Mouse (Mus musculus): ENCODE measurements around the gene Plxnc1.

The Plxnc1 gene

GRCm38 (mm10) chr10:94944691-94945205, at the start of gene Plxnc1:
Plxnc1 (minus strand) TSS chr10:94944835.
- DNase-seq = peak; percentile 44

- peak; percentile 83 for DNase-seq
Observed at GRCm38 (mm10) chr10:94992127-94992526, 47.5 kb upstream of the Plxnc1 start.

- peak; percentile 90 for DNase-seq
Observed at GRCm38 (mm10) chr10:94991564-94992097, 47.0 kb upstream of the Plxnc1 start.

GRCm38 (mm10) chr10:94990768-94991563, 46.3 kb upstream of the Plxnc1 start:
- DNase-seq = peak; percentile 94

- no peak for DNase-seq
Observed at GRCm38 (mm10) chr10:94989321-94989720, 44.7 kb upstream of the Plxnc1 start.

- DNase-seq = no peak
Observed at GRCm38 (mm10) chr10:94985103-94985502, 40.5 kb upstream of the Plxnc1 start.

- no peak for DNase-seq
Observed at GRCm38 (mm10) chr10:94982528-94982927, 37.9 kb upstream of the Plxnc1 start.

- DNase-seq = no peak
Observed at GRCm38 (mm10) chr10:94981466-94982138, 37.0 kb upstream of the Plxnc1 start.

GRCm38 (mm10) chr10:94978265-94978822, 33.7 kb upstream of the Plxnc1 start:
- DNase-seq = no peak

GRCm38 (mm10) chr10:94976329-94976728, 31.7 kb upstream of the Plxnc1 start:
- DNase-seq = no peak

GRCm38 (mm10) chr10:94975099-94975496, 30.5 kb upstream of the Plxnc1 start:
- DNase-seq = no peak

GRCm38 (mm10) chr10:94974345-94975098, 29.9 kb upstream of the Plxnc1 start:
- no peak for DNase-seq

- DNase-seq = no peak
Observed at GRCm38 (mm10) chr10:94971625-94972161, 27.1 kb upstream of the Plxnc1 start.

GRCm38 (mm10) chr10:94970221-94970620, 25.6 kb upstream of the Plxnc1 start:
- DNase-seq = no peak

- no peak for DNase-seq
Observed at GRCm38 (mm10) chr10:94967468-94967867, 22.8 kb upstream of the Plxnc1 start.

GRCm38 (mm10) chr10:94966789-94967188, 22.2 kb upstream of the Plxnc1 start:
- no peak for DNase-seq

- DNase-seq = no peak
Observed at GRCm38 (mm10) chr10:94965093-94965492, 20.5 kb upstream of the Plxnc1 start.

GRCm38 (mm10) chr10:94962005-94962404, 17.4 kb upstream of the Plxnc1 start:
- DNase-seq = no peak

- DNase-seq = no peak
Observed at GRCm38 (mm10) chr10:94961283-94961682, 16.6 kb upstream of the Plxnc1 start.

GRCm38 (mm10) chr10:94958311-94958710, 13.7 kb upstream of the Plxnc1 start:
- peak; percentile 75 for DNase-seq

GRCm38 (mm10) chr10:94957705-94958104, 13.1 kb upstream of the Plxnc1 start:
- no peak for DNase-seq
